Mouse (Mus musculus) urinary bladder, postnatal 14 days (tissue): ENCODE measurements at regions not wholly inside any gene's neighbourhood (a gene's known extent, or its start where the extent isn't known, plus 50 kb on each side); places are given as distances from the start of the nearest gene placed in this dataset.

ENCODE experiments used
- DNase-seq: peaks from one replicate; pipeline ENCODE4 v3.0.0; 2021; ENCODE audit warnings: low spot score

DNA sequence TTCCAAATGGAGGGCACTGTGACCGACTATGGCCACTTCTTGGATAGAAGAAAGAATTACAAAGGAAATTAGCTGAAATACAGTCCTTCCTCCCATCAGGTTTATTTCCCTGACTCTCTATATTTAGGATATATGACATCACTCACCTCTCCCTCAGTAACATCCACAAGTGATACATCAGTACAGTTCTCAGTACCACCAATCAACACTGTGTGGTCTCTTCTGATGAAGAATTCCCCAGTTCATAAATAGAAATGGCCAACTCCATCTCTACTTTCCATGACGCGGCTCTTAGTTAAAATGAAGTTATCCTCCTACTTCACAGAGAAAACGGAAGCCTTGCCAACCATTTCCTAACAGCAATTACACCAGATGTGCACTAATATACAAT lies 208.3 kb upstream of the Dio2 start:
- DNase-seq = no peak

DNA sequence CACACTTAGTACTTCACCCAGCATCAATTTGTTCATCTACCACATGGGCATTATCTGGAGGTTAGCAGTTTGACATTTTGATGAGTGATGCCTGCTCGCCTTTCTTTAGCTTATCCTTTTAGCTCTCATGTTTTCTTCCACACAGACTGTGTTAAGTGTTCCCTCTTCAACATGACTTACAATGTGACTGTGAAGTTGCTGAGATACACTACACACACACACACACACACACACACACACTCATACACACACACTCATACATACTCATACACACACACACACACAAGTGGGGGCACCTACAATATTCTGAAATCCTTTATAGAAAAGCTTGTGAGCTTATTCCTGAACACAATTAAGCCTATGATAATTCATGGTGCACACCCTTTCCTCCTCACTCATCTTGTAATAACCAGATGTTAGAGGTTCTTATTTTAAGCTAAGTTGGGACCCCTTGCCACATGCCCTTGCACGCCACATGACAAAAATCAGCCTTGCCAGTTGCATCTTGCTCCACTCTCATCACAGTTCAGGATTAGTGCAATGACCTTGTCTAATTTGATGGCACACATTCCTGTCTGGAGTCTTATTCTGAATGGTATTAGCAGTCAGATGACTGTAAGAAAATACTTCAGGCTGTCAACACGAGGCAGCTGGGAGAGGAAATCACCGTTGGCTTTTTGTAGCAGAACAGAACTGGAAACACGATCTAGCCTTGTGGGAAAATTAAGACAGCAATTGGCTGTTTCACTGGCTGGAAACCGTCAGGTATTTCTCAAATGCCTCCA lies 207.7 kb upstream of the Dio2 start:
- DNase-seq = no peak

DNA sequence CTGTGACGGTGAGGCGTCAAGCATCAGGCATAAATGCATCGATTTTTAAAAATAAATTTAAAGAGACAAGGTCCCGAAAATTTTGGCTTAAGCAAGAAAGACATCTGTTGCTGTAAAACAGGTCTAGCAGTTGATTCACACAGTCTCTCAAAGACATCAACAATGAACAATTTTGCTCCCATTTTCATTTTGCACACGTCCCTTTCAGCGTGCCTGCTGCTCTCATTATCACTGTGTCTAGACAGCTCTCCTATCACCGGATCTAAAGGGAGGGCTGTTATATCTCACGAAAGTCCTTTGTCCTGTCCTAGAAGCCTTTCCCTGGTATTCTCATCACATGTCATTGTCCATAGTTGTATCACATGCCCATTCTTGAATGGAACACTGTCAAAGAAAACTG lies 194.4 kb upstream of the Dio2 start:
- no peak for DNase-seq

DNA sequence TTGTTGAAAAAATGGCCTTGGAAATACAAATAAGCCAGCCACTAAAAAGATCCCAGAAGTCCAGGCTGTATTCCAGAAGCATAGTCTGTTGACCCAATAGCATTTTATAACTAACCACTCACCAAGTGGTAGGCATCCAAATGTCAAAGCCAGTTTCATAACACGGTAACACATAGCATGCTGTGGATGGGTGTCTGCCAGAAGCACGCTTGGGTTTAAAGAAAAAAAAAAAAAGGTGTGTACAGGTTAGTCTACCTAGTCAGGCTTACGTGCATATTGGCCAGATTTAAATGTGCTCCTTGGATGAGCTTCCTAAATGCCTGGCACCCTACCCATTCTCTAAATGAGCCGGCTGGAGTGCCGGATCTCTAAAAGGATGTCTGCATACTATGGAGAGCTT lies 194.0 kb upstream of the Dio2 start:
- DNase-seq = no peak

DNA sequence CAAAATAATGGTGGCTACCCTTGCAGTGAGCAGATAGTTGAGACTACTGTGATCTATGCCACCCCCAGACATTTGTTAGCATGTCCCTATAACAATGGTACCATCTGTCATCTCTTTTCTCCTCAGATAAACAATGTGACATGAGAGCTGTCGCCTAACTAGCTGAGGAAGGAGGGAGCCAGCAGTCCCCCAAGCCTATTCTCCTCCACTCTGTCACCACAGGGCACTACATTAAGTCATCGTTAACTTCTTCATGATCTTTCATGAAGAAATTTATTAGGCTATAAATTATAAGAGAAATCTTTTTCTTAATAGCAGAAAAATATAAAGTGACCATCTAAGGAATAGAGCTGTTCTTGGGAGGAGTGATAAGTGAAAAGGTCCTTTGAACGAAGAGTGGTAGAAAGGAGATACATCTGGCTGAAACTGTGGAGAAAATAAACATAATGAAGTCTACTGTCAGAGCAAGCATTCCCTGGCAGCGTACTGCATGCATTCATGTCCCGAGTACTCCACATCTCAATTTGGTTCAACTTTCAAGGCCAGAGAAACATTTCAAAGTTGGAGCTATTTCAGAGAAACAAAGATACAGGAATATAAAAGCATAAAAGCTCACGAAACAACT lies 192.0 kb upstream of the Dio2 start:
- DNase-seq = no peak

DNA sequence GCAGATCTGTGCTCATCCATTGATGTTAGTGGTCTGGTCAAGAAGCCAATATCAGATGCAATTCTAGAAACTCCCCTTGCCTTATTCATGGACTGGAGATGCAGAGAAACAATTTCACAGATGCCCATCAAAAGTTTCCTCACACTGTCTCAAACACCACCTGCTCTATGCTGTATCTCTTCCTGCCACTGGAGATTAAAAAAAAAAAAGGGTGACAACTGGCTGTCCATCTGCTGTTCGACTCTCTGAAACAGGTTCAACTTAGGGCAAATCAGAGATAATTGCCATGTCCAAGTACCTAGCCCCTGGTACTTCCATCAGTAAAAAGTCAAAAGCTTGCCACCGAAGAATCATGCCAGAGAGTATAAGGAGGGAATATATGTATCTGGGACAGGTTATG lies 185.4 kb upstream of the Dio2 start:
- DNase-seq = no peak

DNA sequence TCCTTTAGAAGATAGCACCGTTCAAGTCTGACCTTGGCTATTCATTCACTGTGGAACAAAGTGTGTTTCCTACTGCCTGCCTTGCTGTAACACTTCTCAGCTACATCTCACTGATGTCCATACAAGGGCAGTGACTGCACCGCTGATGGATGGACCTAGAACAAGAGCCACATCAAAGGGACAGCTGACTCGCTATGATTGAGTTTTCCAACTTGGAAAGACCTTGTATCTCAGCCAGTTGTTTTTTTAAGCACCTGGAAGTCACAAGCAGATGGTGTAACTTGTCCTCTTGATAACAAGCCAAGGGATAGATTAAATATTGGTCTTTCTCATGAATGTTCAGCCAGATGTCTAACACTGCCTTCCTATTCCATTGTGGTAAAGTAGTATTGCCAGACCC lies 184.9 kb upstream of the Dio2 start:
- no peak for DNase-seq

DNA sequence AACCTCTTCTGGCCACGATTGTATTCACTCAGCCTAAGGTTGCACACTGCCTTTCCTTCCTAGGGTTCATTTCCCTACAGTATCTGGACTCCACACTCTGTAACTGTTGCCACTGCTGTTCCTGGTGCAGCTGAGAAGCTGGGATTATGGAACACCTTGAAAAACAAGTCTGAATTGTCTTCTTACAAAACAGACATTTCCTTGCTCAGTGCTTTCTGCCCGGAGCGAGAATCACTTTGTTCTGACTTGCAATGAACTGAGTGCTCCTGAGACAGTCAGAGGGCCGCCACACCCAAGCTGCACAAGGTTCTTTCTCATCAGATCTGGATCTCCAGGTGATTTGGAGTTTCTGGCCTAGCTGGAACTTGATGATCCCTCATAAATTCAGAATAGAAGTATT lies 183.0 kb upstream of the Dio2 start:
- DNase-seq = peak; percentile 8

DNA sequence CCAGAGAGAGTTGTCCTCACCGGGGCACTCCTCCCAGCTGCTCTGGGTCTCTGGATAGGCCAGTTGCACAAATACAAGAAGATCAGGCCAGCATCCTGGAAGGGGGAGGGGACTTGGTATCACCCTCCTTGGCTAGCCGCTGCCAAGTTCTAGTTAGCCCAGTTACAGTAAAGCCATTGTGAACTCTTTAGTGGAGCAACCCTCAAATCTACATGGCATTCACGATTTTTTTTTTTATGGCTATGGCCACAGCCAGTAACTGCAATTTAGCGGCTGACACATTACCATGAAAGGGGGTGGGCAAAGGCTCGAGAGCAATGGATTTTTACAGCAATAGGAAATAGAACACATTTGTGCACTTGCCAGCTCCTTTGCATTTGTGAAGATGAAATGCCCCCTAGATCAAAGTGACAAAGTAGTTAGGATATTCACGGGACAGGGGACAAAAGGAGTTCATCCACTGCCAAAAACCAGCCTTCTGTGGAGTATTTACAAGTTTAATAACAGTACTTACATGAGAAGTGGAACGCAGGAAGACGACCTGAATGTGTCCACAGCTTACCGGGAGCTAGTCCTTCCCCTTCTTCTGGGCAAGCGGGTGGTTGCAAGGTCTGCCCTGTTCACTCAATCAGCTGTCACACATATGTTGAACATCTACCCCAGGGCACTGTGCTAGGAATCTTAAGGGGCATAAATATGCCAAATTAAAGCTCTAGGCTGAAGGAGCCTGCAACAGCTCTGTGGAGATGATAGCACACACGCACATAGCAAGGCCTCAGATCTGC lies 177.9 kb upstream of the Dio2 start:
- no peak for DNase-seq

DNA sequence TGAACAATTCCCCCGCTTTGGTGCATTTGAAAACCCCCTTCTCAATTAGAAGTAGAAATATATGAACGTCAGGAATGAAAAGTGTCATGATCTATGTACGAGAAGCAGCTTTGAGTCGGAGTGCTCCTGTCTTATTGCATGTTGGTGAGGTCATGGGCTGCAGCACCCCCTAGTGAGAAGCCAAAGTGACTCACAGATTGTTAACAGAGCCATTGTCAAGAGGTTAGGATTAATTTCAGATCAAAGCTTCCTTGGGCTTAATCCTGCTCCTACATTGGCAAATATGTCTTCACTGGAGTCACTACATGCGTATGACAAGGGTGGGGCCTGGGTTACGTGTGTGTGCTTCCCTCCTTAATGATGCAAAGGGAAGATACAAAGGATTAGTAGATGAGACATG lies 165.8 kb upstream of the Dio2 start:
- DNase-seq = peak; percentile 39

DNA sequence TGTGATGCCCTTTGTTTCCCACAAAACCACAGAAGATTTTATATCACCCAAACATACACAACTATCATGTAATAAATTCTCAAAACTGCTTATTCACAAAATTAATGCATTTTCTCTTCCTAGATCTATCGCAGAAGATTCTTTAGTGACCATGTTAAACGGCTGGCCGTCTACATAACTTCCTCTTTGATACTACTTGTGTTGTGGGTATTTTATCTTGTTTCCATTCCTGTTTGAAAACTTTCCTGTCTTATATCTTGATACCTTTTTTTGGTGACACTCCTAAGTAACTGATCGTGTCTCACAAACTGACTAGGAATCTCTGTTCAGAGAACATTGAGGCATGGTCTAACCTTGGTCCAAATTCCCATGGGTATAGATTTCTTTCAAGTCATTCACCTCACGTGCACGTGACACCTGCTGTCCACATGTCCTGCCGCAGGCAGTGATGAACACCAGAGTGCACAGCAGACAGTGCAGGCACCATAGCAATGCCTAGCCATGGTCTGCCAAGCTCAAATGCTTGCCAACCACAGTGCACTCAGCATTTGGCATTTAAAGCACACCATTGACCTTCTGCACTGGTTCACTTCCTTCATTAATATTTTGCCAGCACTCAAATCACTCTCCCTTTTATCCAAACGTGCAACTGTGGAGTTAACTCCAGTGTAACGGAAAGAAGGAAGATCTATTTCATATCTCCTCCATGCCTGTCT lies 155.6 kb upstream of the Dio2 start:
- no peak for DNase-seq

DNA sequence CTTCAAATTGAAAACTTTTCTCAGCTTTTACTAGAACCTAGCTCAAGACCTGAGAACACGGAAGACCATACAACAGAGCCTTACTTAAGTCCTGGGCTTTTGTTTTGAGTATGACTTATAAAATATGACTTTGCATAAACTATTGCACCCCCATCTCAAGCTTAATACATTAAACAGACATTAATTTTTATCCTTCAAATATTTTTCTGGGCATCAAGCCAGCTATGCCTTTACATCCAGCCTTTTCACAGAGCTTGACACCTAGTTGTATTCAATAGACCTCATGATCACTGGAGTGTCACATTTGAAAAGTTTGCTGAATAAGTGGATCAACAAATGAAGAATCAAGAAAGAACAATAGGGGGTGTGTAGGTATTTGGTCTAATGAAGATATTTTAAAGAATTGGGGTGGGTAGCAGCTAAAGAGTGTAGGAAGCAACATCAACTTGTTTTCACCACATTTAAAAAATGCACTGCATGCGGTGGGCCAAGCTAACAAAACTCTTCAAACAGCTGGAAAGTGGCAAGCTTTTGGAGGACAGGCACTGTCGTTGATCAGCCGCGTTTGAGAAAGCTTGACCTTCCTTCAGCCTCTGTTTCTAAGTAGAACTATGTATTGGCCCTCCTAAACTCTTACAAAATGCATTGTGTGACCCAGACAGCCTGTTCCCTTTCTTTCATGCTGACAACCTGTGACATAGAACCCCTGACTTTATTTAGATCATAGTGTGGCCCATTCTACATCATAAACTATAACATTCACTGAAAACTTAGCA lies 138.2 kb upstream of the Dio2 start:
- DNase-seq = no peak

DNA sequence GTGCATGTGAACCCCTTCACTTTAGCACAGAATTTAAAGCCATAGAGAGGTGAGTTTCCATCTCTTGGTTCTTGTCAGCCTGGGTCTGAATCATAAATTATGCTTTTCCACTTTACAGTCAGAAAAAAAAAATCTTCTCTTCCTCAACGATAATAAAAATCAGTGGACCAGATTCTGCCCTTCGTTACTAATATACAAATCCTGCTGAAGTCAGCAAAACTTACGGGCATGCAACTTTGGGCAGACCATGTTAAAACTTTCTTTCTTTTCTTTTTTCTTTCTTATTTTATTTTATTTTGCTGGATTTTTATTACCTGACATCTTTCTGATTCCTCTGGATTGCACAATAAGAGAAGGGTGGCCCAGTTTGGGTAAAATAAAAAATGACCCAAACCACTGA lies 136.6 kb upstream of the Dio2 start:
- no peak for DNase-seq

DNA sequence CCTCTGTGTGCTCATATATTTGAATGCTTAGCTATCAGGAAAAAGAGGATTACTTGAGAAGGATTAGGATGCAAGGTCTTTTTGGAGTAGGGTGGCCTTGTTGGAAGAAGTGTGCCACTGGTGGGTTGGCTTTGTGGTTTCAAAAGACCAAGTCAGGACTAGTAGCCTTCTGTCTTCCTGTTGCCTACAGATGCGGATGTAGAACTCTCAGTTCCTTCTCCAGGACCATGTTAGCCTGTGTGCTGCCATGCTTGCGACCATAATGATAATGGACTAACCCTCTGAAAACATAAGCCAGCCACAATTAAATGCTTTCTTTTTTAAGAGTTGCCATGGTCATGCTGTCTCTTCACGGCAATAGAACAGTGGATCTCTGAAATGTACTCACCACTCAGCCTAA lies 135.7 kb upstream of the Dio2 start:
- DNase-seq = no peak

DNA sequence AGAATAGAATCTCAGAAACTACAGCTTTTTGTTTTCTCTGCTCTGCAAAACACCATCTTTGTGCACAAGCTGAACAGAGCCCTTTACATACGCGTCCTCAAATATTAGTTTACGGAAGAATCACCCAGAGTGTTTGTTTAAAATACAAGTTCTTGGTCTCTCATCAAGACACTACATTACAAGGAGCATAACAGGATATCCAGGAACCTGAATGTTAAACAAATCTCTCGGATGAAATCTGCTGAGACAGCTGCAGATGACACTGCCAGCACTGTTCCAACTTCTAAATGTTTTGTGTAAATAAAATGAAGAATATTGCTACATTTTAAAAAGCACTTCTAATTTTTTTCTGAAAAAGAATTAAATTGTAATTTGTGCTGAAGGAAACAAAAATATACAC lies 128.4 kb upstream of the Dio2 start:
- DNase-seq = no peak

DNA sequence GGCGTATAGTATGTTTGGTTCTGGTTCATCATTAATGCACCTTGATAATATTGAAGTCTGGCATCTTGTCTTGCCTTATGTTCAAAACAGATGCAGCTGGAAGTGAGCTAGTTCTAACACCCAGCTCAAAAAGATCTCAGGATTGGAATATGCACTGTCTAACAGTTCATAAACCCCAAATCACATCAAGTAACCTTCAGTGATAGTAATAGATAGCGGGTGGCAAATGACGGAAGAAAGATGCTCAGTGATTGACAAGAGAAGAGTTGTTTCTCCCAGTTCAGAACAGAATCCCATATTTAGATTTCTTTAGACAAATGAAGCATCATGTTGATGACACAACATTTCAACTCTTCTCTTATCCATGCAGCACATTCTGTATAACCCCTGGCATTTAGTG lies 124.4 kb upstream of the Dio2 start:
- no peak for DNase-seq

DNA sequence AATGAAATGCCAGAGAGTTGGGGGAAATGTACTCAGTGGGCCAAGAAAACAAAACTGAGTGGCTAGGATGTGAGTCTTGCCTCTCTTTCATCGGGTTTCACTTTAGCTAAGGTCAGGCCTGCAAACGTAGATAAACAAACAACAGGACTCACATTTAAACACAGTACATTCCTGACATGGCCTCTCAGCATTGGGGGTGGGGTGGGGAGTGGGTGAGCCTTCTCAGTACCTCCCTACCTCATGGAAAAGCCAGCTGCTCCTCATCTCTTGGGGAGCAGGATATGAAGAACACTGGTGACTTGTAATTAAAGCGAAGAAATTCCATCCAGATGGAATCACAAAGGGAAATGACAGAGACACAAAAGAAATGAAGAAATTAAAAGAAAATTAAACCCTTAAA lies 119.5 kb upstream of the Dio2 start:
- DNase-seq = no peak

DNA sequence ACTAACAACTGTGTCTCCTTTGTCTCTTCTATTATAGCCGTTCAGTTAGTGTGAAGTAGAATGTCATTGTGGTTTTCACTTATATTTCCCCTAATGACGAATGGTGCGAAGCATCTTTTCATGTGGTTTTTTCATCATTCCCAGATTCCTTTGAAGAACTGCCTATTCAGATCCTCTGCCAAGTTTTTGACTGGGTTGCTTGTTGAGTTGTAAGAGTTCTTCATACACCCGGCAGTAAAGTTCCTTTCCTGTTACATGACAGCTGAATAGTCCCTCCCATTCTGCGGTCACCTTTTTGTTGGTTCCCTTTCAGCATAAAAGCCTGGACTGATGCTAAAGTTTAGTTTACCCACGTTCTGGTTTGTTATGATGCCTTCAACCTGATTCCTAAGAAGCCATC lies 72.4 kb upstream of the Dio2 start:
- DNase-seq = no peak

DNA sequence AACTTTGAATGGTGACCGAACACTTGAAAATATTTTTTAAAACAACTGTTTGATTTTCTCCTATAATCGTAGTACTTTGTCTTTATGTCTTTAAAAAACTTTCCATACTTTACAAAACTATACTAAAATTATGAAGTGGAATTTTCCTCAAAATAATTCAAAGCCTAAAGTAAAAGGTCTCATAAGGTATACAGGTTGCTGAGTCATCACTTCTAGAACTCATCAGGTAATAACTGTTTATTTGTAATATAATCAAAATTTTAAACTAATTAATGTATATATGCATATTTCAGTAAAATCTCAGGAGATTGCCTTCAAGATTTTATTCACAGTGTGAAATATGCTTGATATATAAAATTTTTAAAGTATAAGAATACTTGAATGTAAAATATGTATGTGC lies 52.3 kb upstream of the Dio2 start:
- no peak for DNase-seq
